Mouse (Mus musculus) intestine, embryonic 14.5 days (tissue): ENCODE data around the gene Dohh. TPM values are rescaled to one million over a fixed set of nuclear protein-coding genes. Genes with fewer than 3 reads are reported as not detected.

Experiments
- ATAC-seq: fragments of 200-750 bp; cut with Nextera tagmentation; replicated peaks from 2 replicates; pipeline ENCODE4 v1.8.0; 2017; ENCODE audit warnings: low read depth, moderate number of reproducible peaks, moderate TSS enrichment, moderate library complexity; ENCODE audit not compliant: low FRiP score, low TSS enrichment
- DNase-seq: peaks from one replicate; pipeline ENCODE4 v3.0.0-alpha.2; 2018; ENCODE audit warnings: low spot score
- H3K27ac ChIP-seq: fragments of 300-500 bp; sonication (generic); 2 replicates; pipeline ENCODE4 v1.5.1; 2014; ENCODE audit warnings: low read depth, mild to moderate bottlenecking, control low read depth
- H3K27me3 ChIP-seq: fragments of 300-500 bp; sonication (generic); replicated peaks from 2 replicates; pipeline ENCODE4 v1.6.1; 2014; ENCODE audit warnings: low read length, control low read depth; ENCODE audit not compliant: control insufficient read depth, insufficient read depth
- H3K36me3 ChIP-seq: fragments of 300-500 bp; sonication (generic); 2 replicates; pipeline ENCODE4 v1.6.1; 2014; ENCODE audit warnings: low read length, control low read depth; ENCODE audit not compliant: control insufficient read depth, insufficient read depth
- H3K4me1 ChIP-seq: fragments of 300-500 bp; sonication (generic); replicated peaks from 2 replicates; pipeline ENCODE4 v1.6.1; 2014; ENCODE audit warnings: low read length, control low read depth, mixed read lengths; ENCODE audit not compliant: control insufficient read depth, insufficient read depth
- H3K4me2 ChIP-seq: fragments of 300-500 bp; sonication (generic); 2 replicates; pipeline ENCODE4 v1.6.1; 2014; ENCODE audit warnings: low read length
- H3K4me3 ChIP-seq: fragments of 300-500 bp; sonication (generic); 2 replicates; pipeline ENCODE4 v1.5.1; 2014; ENCODE audit warnings: low read depth, low read length, control low read depth, mixed read lengths
- H3K9ac ChIP-seq: fragments of 300-500 bp; sonication (generic); 2 replicates; pipeline ENCODE4 v1.6.1; 2014; ENCODE audit warnings: mild to moderate bottlenecking, low read length
- H3K9me3 ChIP-seq: fragments of 300-500 bp; sonication (generic); 2 replicates; pipeline ENCODE4 v1.6.1; 2016; ENCODE audit warnings: low read length, control low read depth; ENCODE audit not compliant: control insufficient read depth
- WGBS: fragments of 180-500 bp; shearing (Covaris S2); extraction: QIAGEN DNeasy Blood & Tissue Kit; methylation state at CpG from one replicate; pipeline ENCODE4 v1.1.7; 2014; 5-methylcytosine and 5-hydroxymethylcytosine counted together
- polyA plus RNA-seq: library from polyadenylated mRNA; unstranded; fragments of >200 nt; fragmentation: Nextera tagmentation; extraction: Ambion mirVana; gene quantifications from 2 replicates; pipeline ENCODE4 v1.2.1, GENCODE M21; 2014

Gene Dohh
- polyA plus RNA-seq, 1 experiment from 2014 or later, result 70.7 TPM

DNA sequence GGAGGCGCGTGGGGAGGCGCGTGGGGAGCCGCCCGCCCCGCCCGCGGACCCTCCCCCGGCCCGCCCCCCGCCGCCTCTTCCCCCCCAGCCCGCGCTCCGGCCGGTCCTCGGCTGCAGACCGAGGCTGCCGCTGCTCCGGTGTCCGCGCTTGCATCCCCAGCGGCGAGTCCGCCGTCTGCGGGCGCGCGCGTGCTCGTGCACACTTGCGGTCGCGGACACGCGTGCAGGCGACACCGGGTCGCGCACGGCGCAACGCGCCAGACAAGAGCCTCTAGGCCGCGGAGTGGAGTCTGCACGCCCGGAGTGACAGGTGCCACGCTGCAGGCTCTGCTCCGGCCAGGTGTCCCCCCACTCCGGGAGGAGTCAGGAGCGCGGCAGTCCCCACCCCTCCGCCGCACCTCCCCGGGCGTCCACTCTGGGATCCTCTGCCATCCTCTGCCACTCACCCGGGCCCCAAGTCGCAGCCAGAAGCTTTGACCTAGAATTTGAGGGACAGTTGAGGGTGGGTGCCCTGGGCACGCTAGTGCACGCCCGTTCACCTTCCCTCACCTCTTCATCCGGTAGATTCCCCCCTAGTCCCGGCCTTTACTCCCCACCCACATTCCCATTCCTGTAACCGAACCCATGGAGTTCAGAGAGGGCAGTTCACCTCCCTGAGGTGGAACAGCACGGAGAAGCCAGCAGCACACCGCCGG, 46.8 kb downstream of the Dohh start:
- no peaks in the 10 kb centered on the region for H3K9me3 ChIP-seq
- H3K27ac ChIP-seq, result peak overlapping the region; percentile 82
- H3K4me3 ChIP-seq, result peak overlapping the region; percentile 69
- H3K27me3 ChIP-seq, result 0 out of 2 replicates have a peak, but pooled peaks cover 3% of the 10 kb centered on the region
- DNase-seq (peak; percentile 72), ATAC-seq (no peak; the same call in 1 of the 2 replicates)
- no peaks in the 10 kb centered on the region for H3K36me3 ChIP-seq
- peak overlapping the region; percentile 88 for H3K4me2 ChIP-seq
- H3K4me1 ChIP-seq, result peaks cover 3% of the 10 kb centered on the region; the same call in 1 of the 2 replicates
- 2% methylated on average over 52 of the region's 70 CpGs for WGBS
- H3K9ac ChIP-seq, result peak overlapping the region; percentile 79

DNA sequence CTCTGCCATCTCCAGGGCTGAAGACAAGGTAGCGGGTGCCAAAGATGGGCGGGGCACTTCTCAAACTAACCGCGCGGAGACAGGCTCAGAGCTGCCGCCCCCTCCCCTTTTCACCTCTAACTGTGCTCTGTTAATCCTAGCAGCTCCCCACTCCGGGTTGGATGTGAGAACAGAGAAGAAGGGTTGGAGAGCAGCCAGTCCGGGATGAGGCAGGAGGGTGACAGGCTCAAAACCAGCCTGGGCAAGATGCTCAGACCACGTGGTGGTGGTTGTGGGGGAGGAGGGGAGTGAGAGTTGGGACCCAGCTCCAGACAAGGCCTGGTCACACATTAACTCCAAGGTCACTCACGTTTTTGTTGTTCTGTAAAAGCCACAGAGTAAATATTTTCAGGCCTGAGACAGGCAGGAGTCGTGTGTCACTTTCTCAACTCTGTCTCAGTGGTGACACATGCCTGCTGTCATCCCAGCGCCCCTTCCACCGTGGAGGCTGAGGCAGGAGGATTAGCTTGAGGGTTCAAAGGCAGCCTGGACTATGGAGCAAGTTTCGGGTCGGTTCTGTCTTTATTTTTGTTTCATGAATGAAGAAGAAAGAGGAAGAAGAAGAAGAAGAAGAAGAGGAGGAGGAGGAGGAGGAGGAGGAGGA, 47.4 kb downstream of the Dohh start:
- WGBS, result 18% methylated on average over 15 of the region's 15 CpGs
- Histone ChIP-seq H3K4me1 (peaks cover 3% of the 10 kb centered on the region; the same call in 1 of the 2 replicates), H3K9ac (no peak overlapping the region)

DNA sequence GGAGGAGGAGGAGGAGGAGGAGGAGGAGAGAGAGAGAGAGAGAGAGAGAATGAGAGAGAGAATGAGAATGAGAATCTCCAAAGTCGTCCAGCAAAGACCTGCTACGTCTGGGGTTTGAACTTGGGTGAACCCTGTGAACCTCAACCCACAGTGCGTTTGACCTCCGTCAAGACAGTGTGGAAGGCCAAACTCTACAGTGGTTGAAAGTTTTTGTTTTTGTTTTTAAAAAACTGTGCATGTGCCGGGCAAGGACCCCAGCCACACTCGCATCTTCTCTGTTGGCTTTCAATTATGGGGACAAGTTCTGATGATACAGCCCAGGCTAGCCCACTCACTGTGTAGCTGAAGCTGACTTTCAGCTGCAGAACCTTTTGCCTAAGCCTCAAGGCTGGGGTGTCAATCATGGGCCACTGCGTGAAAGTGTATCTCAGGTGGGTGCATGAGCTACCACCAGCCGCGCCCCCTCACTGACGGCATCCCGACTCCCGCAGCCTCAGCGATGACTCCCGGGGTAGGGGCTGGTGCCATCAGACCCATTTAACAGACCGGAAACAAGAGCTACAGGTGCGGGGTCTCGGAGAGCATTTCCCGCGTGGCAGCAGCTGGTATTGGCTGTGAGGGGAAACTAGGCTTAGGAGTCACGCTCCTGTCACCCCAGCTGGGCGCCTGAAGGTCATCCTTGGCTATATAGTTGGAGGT, 48.1 kb downstream of the Dohh start:
- H3K36me3 ChIP-seq, result no peaks in the 10 kb centered on the region
- H3K27ac ChIP-seq, result no peak overlapping the region
- 61% methylated on average over 21 of the region's 21 CpGs for WGBS
- DNase-seq (peak; percentile 53), ATAC-seq (peak; percentile 1; the same call in 1 of the 2 replicates)
- H3K27me3 ChIP-seq, result 0 out of 2 replicates have a peak, but pooled peaks cover 3% of the 10 kb centered on the region
- H3K4me3 ChIP-seq, result peak overlapping the region; percentile 13; the same call in 1 of the 2 replicates
- peak overlapping the region; percentile 52 for H3K4me2 ChIP-seq
- H3K9me3 ChIP-seq, result no peaks in the 10 kb centered on the region
- peaks cover 3% of the 10 kb centered on the region; the same call in 1 of the 2 replicates for H3K4me1 ChIP-seq
- H3K9ac ChIP-seq, result no peak overlapping the region

More for the DNA sequence above, 47.4 kb downstream of the Dohh start:
- Histone ChIP-seq H3K4me3 (peak overlapping the region; percentile 69; the same call in 1 of the 2 replicates), H3K36me3 (no peaks in the 10 kb centered on the region), H3K27me3 (0 out of 2 replicates have a peak, but pooled peaks cover 3% of the 10 kb centered on the region), H3K27ac (peak overlapping the region; percentile 82; the same call in 1 of the 2 replicates), H3K9me3 (no peaks in the 10 kb centered on the region), H3K4me2 (peak overlapping the region; percentile 88)
- ATAC-seq (no peak), DNase-seq (peak; percentile 69)

- Histone ChIP-seq H3K9me3 (no peaks in the 10 kb centered on the region), H3K27me3 (0 out of 2 replicates have a peak, but pooled peaks cover 5% of the 10 kb centered on the region), H3K4me3 (peak overlapping the region; percentile 20; the same call in 1 of the 2 replicates), H3K36me3 (no peaks in the 10 kb centered on the region), H3K4me1 (peaks cover 3% of the 10 kb centered on the region; the same call in 1 of the 2 replicates), H3K4me2 (peak overlapping the region; percentile 52), H3K27ac (no peak overlapping the region), H3K9ac (no peak overlapping the region)
- 4% methylated on average over 17 of the region's 17 CpGs for WGBS
- peak; percentile 88 for DNase-seq
- ATAC-seq, result peak; percentile 83
Observed at GRCm38 (mm10) chr10:81432868-81433262, 48.6 kb downstream of the Dohh start.

- H3K9me3 ChIP-seq, result no peaks in the 10 kb centered on the region
- H3K27ac ChIP-seq, result no peak overlapping the region
- H3K9ac ChIP-seq, result no peak overlapping the region
- H3K4me1 ChIP-seq, result peaks cover 3% of the 10 kb centered on the region; the same call in 1 of the 2 replicates
- H3K4me2 ChIP-seq, result peak overlapping the region; percentile 52; the same call in 1 of the 2 replicates
- no peak for ATAC-seq
- peak; percentile 51 for DNase-seq
- no peaks in the 10 kb centered on the region for H3K36me3 ChIP-seq
- no peak overlapping the region for H3K4me3 ChIP-seq
- 0 out of 2 replicates have a peak, but pooled peaks cover 3% of the 10 kb centered on the region for H3K27me3 ChIP-seq
- WGBS, result 72% methylated on average over 26 of the region's 26 CpGs
Observed at GRCm38 (mm10) chr10:81433541-81434289, 49.5 kb downstream of the Dohh start.

- Histone ChIP-seq H3K4me2 (no peak overlapping the region), H3K4me3 (no peak overlapping the region), H3K9ac (no peak overlapping the region), H3K4me1 (peaks cover 3% of the 10 kb centered on the region; the same call in 1 of the 2 replicates), H3K9me3 (no peaks in the 10 kb centered on the region), H3K27ac (no peak overlapping the region), H3K36me3 (no peaks in the 10 kb centered on the region), H3K27me3 (0 out of 2 replicates have a peak, but pooled peaks cover 3% of the 10 kb centered on the region)
- WGBS, result 55% methylated on average over 15 of the region's 15 CpGs
- ATAC-seq (no peak), DNase-seq (peak; percentile 48)
Observed at GRCm38 (mm10) chr10:81434361-81435263, 50.4 kb downstream of the Dohh start.

DNA sequence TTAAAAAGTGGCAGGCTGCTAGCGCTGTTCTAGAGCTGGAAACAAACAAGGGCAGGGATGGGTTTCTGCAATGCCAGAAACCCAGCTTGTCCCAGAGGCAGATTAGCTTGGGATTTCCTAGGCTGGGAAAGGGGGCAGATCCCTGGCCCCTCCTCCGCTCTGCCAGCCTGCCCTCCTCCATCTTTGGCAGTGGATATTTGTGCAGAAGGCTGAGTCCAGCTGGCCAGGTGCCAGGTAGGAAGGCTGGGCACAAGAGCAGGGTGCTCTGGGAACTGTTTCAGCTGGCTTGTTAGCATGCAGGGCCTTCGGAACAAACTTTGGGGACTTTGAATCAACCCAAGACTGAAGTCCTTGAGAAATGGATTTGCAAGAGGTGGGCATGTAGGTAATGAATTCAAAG, 51.2 kb downstream of the Dohh start:
- Histone ChIP-seq H3K9me3 (no peaks in the 10 kb centered on the region), H3K27me3 (0 out of 2 replicates have a peak, but pooled peaks cover 3% of the 10 kb centered on the region), H3K9ac (no peak overlapping the region), H3K4me1 (peaks cover 3% of the 10 kb centered on the region; the same call in 1 of the 2 replicates), H3K4me3 (no peak overlapping the region), H3K27ac (no peak overlapping the region), H3K4me2 (no peak overlapping the region), H3K36me3 (no peaks in the 10 kb centered on the region)
- WGBS, result 69% methylated on average over 3 of the region's 3 CpGs
- DNase-seq (no peak), ATAC-seq (no peak)
